Mouse (Mus musculus) liver, postnatal 0 days (tissue): Measurements from ENCODE around the gene Epn2.

Source experiments
- CTCF ChIP-seq: sonication (generic); IDR thresholded peaks from 2 replicates; pipeline ENCODE4 v1.5.1; 2016; ENCODE audit warnings: antibody characterized with exemption, low read depth
- EP300 ChIP-seq: IDR thresholded peaks from 2 replicates; pipeline ENCODE4 v1.6.1; 2016; ENCODE audit warnings: antibody characterized with exemption, low read depth, mild to moderate bottlenecking

DNA sequence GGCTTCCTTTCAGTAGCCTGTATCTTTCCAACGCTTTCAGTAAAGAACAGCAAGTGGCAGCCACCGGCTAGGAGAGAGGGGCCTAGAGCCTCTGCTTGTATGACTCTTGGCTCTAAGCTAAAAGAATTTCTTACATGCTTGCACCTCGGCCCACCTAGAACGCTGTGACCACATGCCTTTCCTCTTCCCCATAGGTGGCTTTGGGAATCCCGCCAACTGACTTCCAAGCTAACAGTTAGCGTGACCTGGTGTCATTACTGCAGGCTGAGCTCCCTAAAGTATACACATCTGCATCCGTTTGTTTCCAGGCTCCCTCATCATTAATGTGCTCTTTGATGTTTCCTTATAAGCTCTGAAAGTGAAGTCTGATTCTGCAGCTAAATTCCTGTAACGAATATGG is 75.6 kb downstream of the Epn2 start:
- no peak for TF ChIP-seq EP300
- no peak for TF ChIP-seq CTCF
